Mouse (Mus musculus): ENCODE measurements around the gene Atg16l1. TPM values are rescaled to one million over a fixed set of nuclear protein-coding genes. Genes with fewer than 3 reads are reported as not detected.

Atg16l1 gene
- 10 to 100 TPM; 53.9 to 54.6 TPM for polyA plus RNA-seq (2017; shearing (Covaris generic))

DNA sequence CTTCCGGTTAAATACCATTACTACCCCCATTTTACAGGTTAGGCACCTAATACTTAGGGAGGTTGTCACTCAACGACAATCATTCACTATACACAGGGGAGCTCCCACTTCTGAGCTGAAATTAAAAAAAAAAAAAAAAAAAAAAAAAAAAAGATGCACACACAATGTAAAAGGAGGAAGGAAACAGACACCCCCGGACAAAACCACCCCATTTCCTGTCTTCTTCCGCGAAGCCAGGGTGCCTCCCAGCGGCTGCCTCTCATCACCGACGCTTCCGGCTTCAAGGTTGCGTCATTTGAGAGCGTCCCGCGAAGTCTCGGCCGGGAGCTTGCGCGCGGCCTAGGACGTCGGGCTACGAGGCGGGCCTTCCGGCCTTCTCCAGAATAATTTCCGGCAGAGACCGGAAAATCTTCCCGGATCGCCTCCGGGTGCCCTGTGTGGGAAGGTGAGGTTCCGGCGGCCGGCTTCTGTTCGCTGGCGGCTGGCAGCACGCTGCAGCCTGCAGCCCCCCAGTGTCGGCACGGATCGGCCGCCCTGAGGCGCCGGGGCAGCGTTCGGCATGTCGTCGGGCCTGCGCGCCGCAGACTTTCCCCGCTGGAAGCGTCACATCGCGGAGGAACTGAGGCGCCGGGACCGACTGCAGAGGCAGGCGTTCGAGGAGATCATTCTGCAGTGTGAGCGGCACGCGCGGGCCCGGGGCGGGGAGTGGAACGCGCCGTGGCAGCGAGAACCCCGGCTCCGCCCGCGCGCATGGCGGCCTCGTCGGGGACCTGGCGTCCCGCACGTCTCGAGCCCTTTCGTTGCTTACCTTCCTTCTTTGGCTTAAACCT lies at the start of gene Atg16l1:
Gene Atg16l1, plus strand, starts transcription at position 230 of the 830 bp plus-strand sequence.

DNA sequence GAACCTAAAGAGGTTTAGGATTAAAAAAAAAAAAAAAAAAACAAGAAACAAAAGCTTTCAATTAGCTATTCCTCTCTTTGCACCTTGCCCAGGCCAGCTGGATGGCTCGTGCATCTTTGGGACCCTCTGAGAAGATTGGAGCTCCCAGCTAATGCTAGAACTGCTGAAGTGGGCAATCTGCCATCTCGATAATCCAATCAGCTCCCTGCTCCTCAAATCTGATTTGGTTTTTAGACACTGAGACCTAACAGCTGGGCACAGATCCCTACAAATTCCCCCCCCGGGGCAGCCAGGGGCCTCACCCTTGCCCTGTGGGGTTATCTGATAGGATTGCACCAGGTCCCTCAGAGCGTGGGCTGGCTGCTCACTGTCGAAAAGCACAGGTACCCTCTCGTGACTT lies 47.9 kb downstream of the Atg16l1 start, which contains the start of gene Sag:
Gene Sag, plus strand, starts transcription at position 105 of the 400 bp plus-strand sequence.

Other genes starting within 250 kb of the Atg16l1 start
- not detected for gene Neu2, start 246.0 kb upstream of the Atg16l1 start, polyA plus RNA-seq (2017; shearing (Covaris generic))
- gene Ngef, start 182.0 kb upstream of the Atg16l1 start, polyA plus RNA-seq (2017; shearing (Covaris generic)), result under 1 TPM in 1 of 2 experiments, not detected in 1; 0.69 TPM
- 100 to 1,000 TPM; 167 to 195 TPM for gene Inpp5d, start 135.6 kb upstream of the Atg16l1 start, polyA plus RNA-seq (2017; shearing (Covaris generic))
- 1 to 10 TPM; 3.5 to 3.8 TPM for gene Sag, start 47.8 kb downstream of the Atg16l1 start, polyA plus RNA-seq (2017; shearing (Covaris generic))
- gene Dgkd, start 97.4 kb downstream of the Atg16l1 start, polyA plus RNA-seq (2017; shearing (Covaris generic)), result 100 to 1,000 TPM in 1 of 2 experiments, 10 to 100 TPM in 1; 83.3 to 102 TPM

All from inflammation-experienced regulatory T-cells (primary cell).